In genomic region chr2:75781078-75781477, GRCm38 (mm10) we compare ENCODE assay signal across 9 mouse cellular contexts. TPM values are rescaled to one million over a fixed set of nuclear protein-coding genes. Genes with fewer than 3 reads are reported as not detected.
DNase-seq lines count a peak whose midpoint lies in the region; ATAC-seq and TF ChIP-seq lines count a peak whose summit lies in the region.
"Had no signal": no experiment of that assay in that cellular context is flagged by ENCODE, and none has a peak within 500 bp of the region (broad histone marks: within the 10 kb centered on the region; RNA-seq: fewer than 3 reads in every experiment).

No protein-coding gene starts in this region.

- intact Hi-C loops in left cerebral cortex, postnatal 14 days (cut with DNase I): loop anchor here (2.0 to 5.0 kb wide), 2 partner anchors 99 to 174 kb away; no protein-coding TSS in a partner anchor

- H3K27ac ChIP-seq in hindbrain, postnatal 0 days: no peak overlapping the region
- peak overlapping the region; percentile 24; the same call in 1 of the 2 replicates for H3K27ac ChIP-seq in lung, embryonic 15.5 days

- H3K4me3 ChIP-seq in hindbrain, postnatal 0 days (ENCODE audit: low read length): no peak overlapping the region
- H3K4me3 ChIP-seq in lung, embryonic 15.5 days: no peak overlapping the region
- H3K4me3 ChIP-seq: erythroblast, embryonic 14.5 days had no signal

- H3K36me3 ChIP-seq in hindbrain, postnatal 0 days (ENCODE audit: insufficient read depth, low read length): no peaks in the 10 kb centered on the region
- no peaks in the 10 kb centered on the region for H3K36me3 ChIP-seq in lung, embryonic 15.5 days

- H3K9me3 ChIP-seq in hindbrain, postnatal 0 days (ENCODE audit: low read length): no peaks in the 10 kb centered on the region
- H3K9me3 ChIP-seq in lung, embryonic 15.5 days: no peaks in the 10 kb centered on the region

- H3K9ac ChIP-seq in hindbrain, postnatal 0 days (replicated peaks; ENCODE audit: low read length): no peak overlapping the region
- no peak overlapping the region for H3K9ac ChIP-seq in lung, embryonic 15.5 days

- peak; percentile 35 to 56 for DNase-seq in left cerebral cortex, postnatal 14 days (ENCODE audit: low spot score in 2 of 2)
- no peak for DNase-seq in left cerebral cortex, adult 8-10 months (ENCODE audit: low spot score in 2 of 2)
- peak; percentile 43 for DNase-seq in T-cell, adult 2 months (ENCODE audit: low spot score)
- peak; percentile 60 for DNase-seq in embryo, embryonic 11.5 days (ENCODE audit: low read depth, low spot score)
- DNase-seq in hindbrain, postnatal 0 days (ENCODE audit: low spot score): peak; percentile 77
- DNase-seq in retina, embryonic 14.5 days (ENCODE audit: low spot score): peak; percentile 78
- no peak for DNase-seq in spleen, adult 18-20 months

- 0% methylated on average over 3 of the region's 3 CpGs for WGBS in hindbrain, postnatal 0 days
- WGBS in lung, embryonic 15.5 days: 0% methylated on average over 3 of the region's 3 CpGs

- H3K4me2 ChIP-seq in hindbrain, postnatal 0 days (ENCODE audit: low read depth, low read length): peak overlapping the region; percentile 27; the same call in 1 of the 2 replicates
- no peak overlapping the region for H3K4me2 ChIP-seq in lung, embryonic 15.5 days

- ATAC-seq in hindbrain, postnatal 0 days: peak; percentile 68
- ATAC-seq in lung, embryonic 15.5 days (ENCODE audit: borderline replicate concordance, extremely low read depth, low FRiP score, low TSS enrichment): no peak

- TF ChIP-seq CTCF in hindbrain, postnatal 0 days (IDR thresholded peaks at IDR 0.05; ENCODE audit: low read depth): peak; percentile 76

- H3K4me1 ChIP-seq in hindbrain, postnatal 0 days (ENCODE audit: insufficient read depth, low read length): 0 out of 2 replicates have a peak, but pooled peaks cover 6% of the 10 kb centered on the region
- H3K4me1 ChIP-seq in lung, embryonic 15.5 days: peaks cover 38% of the 10 kb centered on the region

- no peaks in the 10 kb centered on the region for H3K27me3 ChIP-seq in hindbrain, postnatal 0 days (ENCODE audit: insufficient read depth, low read length)
- no peaks in the 10 kb centered on the region for H3K27me3 ChIP-seq in lung, embryonic 15.5 days

RNA-seq across cellular contexts. Expression of gene Agps, which starts 50.9 kb away (rescaled TPM):
- 10 to 100 TPM; 50.9 to 54.8 TPM for total RNA-seq in left cerebral cortex, postnatal 14 days (2021)
- total RNA-seq in left cerebral cortex, adult 8-10 months (2022): 10 to 100 TPM; 32.0 to 42.5 (median 34.6) TPM
- total RNA-seq in hindbrain, postnatal 0 days (2014; rRNA removed): 32.7 and 40.0 TPM in 2 replicates
- 17.1 and 17.8 TPM in 2 replicates for polyA plus RNA-seq in hindbrain, postnatal 0 days (2015; fragmentation: Nextera tagmentation; extraction: Ambion mirVana)
- 42.3 and 45.2 TPM in 2 replicates for polyA plus RNA-seq in lung, embryonic 15.5 days (2015; fragmentation: Nextera tagmentation; extraction: Ambion mirVana)

Comparison
In these comparisons a context has a peak if more than half of its experiments do, and no peak if none do; other contexts are left out.
1. DNase-seq: peak in left cerebral cortex, postnatal 14 days (2 of 2), T-cell, adult 2 months (single experiment), embryo, embryonic 11.5 days (single experiment), hindbrain, postnatal 0 days (single experiment) and retina, embryonic 14.5 days (single experiment); none in left cerebral cortex, adult 8-10 months (0 of 2) and spleen, adult 18-20 months (0 of 2).